Mouse (Mus musculus) ES-E14 (cell line): ENCODE measurements around the gene Olfr73. TPM values are rescaled to one million over a fixed set of nuclear protein-coding genes. Genes with fewer than 3 reads are reported as not detected.
"Not testable (repeated sequence)": the region's sequence is repeated elsewhere in the genome, so short reads cannot be mapped to it uniquely, and the experiment has no call there.

ENCODE experiments used
- DNase-seq: peaks from one replicate; pipeline ENCODE4 v3.0.0-alpha.2; 2013; ENCODE audit warnings: low read depth, low spot score
- H3K27ac ChIP-seq: 2 replicates; pipeline ENCODE4 v1.5.1; 2012; ENCODE audit warnings: low read depth, mild to moderate bottlenecking, low read length, moderate library complexity, mixed read lengths; ENCODE audit not compliant: poor library complexity, insufficient read depth, severe bottlenecking
- H3K36me3 ChIP-seq: 2 replicates; pipeline ENCODE4 v1.6.1; 2012; ENCODE audit warnings: mild to moderate bottlenecking, low read length, moderate library complexity, mixed read lengths; ENCODE audit not compliant: control insufficient read depth, poor library complexity, insufficient read depth, severe bottlenecking
- H3K4me1 ChIP-seq, 2 experiments: fragments of 150-350 bp in 1 of 2; sonication (generic) in 1 of 2; 2 replicates each; pipeline ENCODE4 v1.6.1; 2012; ENCODE audit warnings: low read length in 2 of 2, mild to moderate bottlenecking in 1 of 2, mixed read lengths in 1 of 2; ENCODE audit not compliant: control insufficient read depth in 2 of 2, insufficient read depth in 2 of 2, poor library complexity in 1 of 2
- H3K4me3 ChIP-seq, 2 experiments: fragments of 150-350 bp in 1 of 2; sonication (generic) in 1 of 2; 2 replicates each; pipeline ENCODE4 v1.5.1; 2012; ENCODE audit warnings: low read length in 2 of 2, low read depth in 1 of 2, mild to moderate bottlenecking in 1 of 2, mixed read lengths in 1 of 2; ENCODE audit not compliant: insufficient read depth in 1 of 2, poor library complexity in 1 of 2, severe bottlenecking in 1 of 2
- H3K9ac ChIP-seq: 2 replicates; pipeline ENCODE4 v1.6.1; 2012; ENCODE audit warnings: low read depth, mild to moderate bottlenecking, low read length, mixed read lengths; ENCODE audit not compliant: poor library complexity, insufficient read depth, severe bottlenecking
- H3K9me3 ChIP-seq: fragments of 150-350 bp; sonication (generic); 2 replicates; pipeline ENCODE4 v1.6.1; 2012; ENCODE audit warnings: low read depth, mild to moderate bottlenecking, low read length; ENCODE audit not compliant: control insufficient read depth, insufficient read depth
- CHD2 ChIP-seq: IDR thresholded peaks from 2 replicates; pipeline ENCODE4 v1.6.1; 2014; ENCODE audit warnings: mild to moderate bottlenecking, low read depth, low read length, inconsistent platforms
- HCFC1 ChIP-seq: IDR thresholded peaks from 2 replicates; pipeline ENCODE4 v1.6.1; 2012; ENCODE audit warnings: low read length, inconsistent platforms, borderline replicate concordance; ENCODE audit not compliant: insufficient read depth
- MAFK ChIP-seq: IDR thresholded peaks from 2 replicates; pipeline ENCODE4 v1.6.1; 2014; ENCODE audit warnings: mild to moderate bottlenecking, low read depth, low read length, inconsistent platforms; ENCODE audit not compliant: insufficient read depth
- ZC3H11A ChIP-seq: IDR thresholded peaks from 2 replicates; pipeline ENCODE4 v1.6.1; 2012; ENCODE audit warnings: low read depth, mild to moderate bottlenecking, inconsistent platforms, low read length, borderline replicate concordance
- ZNF384 ChIP-seq: IDR thresholded peaks from 2 replicates; pipeline ENCODE4 v1.6.1; 2012; ENCODE audit warnings: low read depth, low read length, inconsistent platforms
- in situ Hi-C, 2 experiments: fragments of 600-800 bp; cut with MboI; formaldehyde crosslinking; loops; one replicate each; pipeline ENCODE4 v1.15.1; 2025; ENCODE audit warnings: low sequenced_read_pairs in 2 of 2, inconsistent platforms in 1 of 2; ENCODE audit not compliant: unreplicated experiment in 2 of 2
- total RNA-seq: library from RNA; depleted of rRNA; stranded (reverse); fragments of 300-350 nt; gene quantifications from 2 replicates; pipeline ENCODE4 v1.2.3, GENCODE M21; 2012; rRNA removed

The Olfr73 gene
- not detected in 2 replicates for total RNA-seq

GRCm38 (mm10) chr2:88037599-88037998 lies at the start of gene Olfr73:
Olfr73 (minus strand) TSS chr2:88037699.
- Histone ChIP-seq H3K9me3 (no peaks in the 10 kb centered on the region), H3K27ac (no peak within 1 kb of the TSS), H3K4me1 (no peaks in the 10 kb centered on the region), H3K9ac (no peak within 1 kb of the TSS), H3K36me3 (no peaks in the 10 kb centered on the region), H3K4me3 (no peak within 1 kb of the TSS)
- no peak for TF ChIP-seq HCFC1
- DNase-seq, result no peak
- in situ Hi-C loops, result no loop called here

- H3K9ac ChIP-seq, result no peak within 1 kb of the TSS
- H3K36me3 ChIP-seq, result no peaks in the 10 kb centered on the region
- H3K9me3 ChIP-seq, result no peaks in the 10 kb centered on the region
- in situ Hi-C loops, result no loop called here
- no peak for TF ChIP-seq MAFK
- TF ChIP-seq ZC3H11A, result no peak
- no peak for TF ChIP-seq CHD2
- TF ChIP-seq ZNF384, result no peak
- no peak for TF ChIP-seq HCFC1
- no peak for DNase-seq
- no peaks in the 10 kb centered on the region for H3K4me1 ChIP-seq
- no peak within 1 kb of the TSS for H3K4me3 ChIP-seq
- no peak within 1 kb of the TSS for H3K27ac ChIP-seq
These were observed 34.2 kb upstream of the Olfr73 start, which contains the start of gene Olfr1163 for GRCm38 (mm10) chr2:88071730-88072129. Olfr1163 (minus strand) TSS chr2:88071830.

- in situ Hi-C loops, result no loop called here
These were observed 26.1 kb upstream of the Olfr73 start for GRCm38 (mm10) chr2:88063587-88063986.

GRCm38 (mm10) chr2:88051029-88051428 lies 13.5 kb upstream of the Olfr73 start, which contains the start of gene Olfr1162:
Olfr1162 (minus strand) TSS chr2:88051129.
- in situ Hi-C loops, result no loop called here
- H3K4me1 ChIP-seq, result no peaks in the 10 kb centered on the region
- no peak within 1 kb of the TSS for H3K27ac ChIP-seq
- no peaks in the 10 kb centered on the region for H3K36me3 ChIP-seq
- DNase-seq, result no peak
- H3K4me3 ChIP-seq, result no peak within 1 kb of the TSS
- TF ChIP-seq ZC3H11A (no peak), ZNF384 (no peak), MAFK (no peak), HCFC1 (no peak), CHD2 (no peak)
- no peak within 1 kb of the TSS for H3K9ac ChIP-seq
- no peaks in the 10 kb centered on the region for H3K9me3 ChIP-seq

More at GRCm38 (mm10) chr2:88063587-88063986, 26.1 kb upstream of the Olfr73 start:
- no peaks in the 10 kb centered on the region for H3K4me1 ChIP-seq
- no peak overlapping the region for H3K4me3 ChIP-seq
- peak; percentile 25 for DNase-seq
- H3K36me3 ChIP-seq, result no peaks in the 10 kb centered on the region
- H3K9me3 ChIP-seq, result no peaks in the 10 kb centered on the region
- no peak overlapping the region for H3K27ac ChIP-seq
- no peak overlapping the region for H3K9ac ChIP-seq
- TF ChIP-seq ZNF384, result no peak
- no peak for TF ChIP-seq CHD2
- no peak for TF ChIP-seq ZC3H11A
- TF ChIP-seq MAFK, result no peak

DNA sequence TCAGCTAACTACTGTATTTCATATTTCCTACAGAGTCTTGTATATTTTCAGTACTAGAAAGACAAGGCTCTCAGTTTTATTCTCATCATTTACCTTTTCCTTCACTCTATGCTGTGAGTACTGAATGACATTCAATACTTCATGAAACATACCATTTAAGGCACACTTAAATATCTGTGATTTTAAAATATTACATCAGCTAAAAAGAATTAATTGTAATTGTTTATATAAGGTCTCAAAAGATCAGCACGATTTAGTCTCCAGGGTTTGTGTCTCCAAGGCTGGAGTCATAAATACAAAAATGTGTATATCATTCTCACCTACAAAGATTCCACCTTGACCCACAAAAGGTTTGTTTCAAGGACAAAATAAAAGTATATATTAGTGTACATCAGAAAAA lies 15.0 kb downstream of the Olfr73 start, which contains the start of gene Olfr1161:
TSS of gene Olfr1161 (plus strand) at position 301 of the 400 bp plus-strand sequence.
- H3K4me3 ChIP-seq, H3K9me3 ChIP-seq, H3K4me1 ChIP-seq, in situ Hi-C loops, H3K36me3 ChIP-seq, H3K27ac ChIP-seq, DNase-seq, H3K9ac ChIP-seq: not testable (repeated sequence)
